Mouse (Mus musculus) natural killer cell, adult 2 months (primary cell): ENCODE measurements around the gene Tmem135.

Experiments used
- DNase-seq, 2 experiments: peaks; one replicate each; pipeline ENCODE4 v3.0.0; 2022; ENCODE audit warnings: low spot score in 2 of 2

Gene Tmem135

DNA sequence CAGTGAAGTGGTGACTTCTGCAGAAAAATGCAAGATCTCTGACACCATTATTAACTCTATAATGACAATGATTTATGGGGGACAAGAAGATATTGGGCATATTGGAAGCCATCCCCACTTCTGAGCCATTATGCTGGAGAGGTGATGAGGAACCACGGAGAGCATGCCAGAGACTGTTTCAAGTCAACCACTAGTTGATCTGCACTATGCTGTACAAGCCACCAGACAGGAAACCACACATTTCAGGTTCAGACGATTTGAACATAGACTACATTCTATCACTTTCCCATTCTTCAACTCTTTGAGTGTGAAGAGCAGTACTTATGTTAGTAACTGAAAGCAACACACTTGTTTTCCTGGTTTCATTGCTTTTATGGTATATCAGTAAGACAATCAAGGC is 297.6 kb downstream of the Tmem135 start:
- DNase-seq: no peak

DNA sequence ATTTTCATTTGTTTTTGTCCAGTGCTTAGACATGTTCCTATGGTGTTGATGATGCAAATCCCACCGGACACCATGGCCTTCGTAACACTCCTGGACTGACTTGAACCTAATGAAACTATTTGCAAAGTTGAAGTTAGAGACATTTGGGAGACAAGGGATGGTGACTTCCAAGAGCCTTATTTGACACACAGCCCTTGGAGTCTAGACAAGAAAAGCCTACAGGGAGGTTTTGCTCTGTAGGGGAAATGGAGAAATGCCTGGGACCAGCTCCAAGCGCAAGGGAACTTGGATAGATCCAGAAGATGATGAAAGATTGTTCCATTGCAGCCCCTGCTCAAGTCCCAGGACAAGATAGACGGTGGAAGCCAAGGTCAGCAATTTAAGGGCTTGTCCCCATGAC is 304.3 kb downstream of the Tmem135 start:
- no peak for DNase-seq
